Mouse (Mus musculus) olfactory bulb, adult 2 months (tissue): ENCODE measurements around the gene Hs3st3a1.

Source experiments
- CTCF ChIP-seq: fragments of 200-500 bp; IDR thresholded peaks from 2 replicates; pipeline ENCODE4 v1.5.1; 2012; ENCODE audit warnings: low read depth, mild to moderate bottlenecking, low read length, moderate library complexity; ENCODE audit not compliant: insufficient read depth
- POLR2A ChIP-seq: fragments of 200-500 bp; IDR thresholded peaks from 2 replicates; pipeline ENCODE4 v1.6.1; 2012; ENCODE audit warnings: mild to moderate bottlenecking, low read depth, low read length, moderate library complexity; ENCODE audit not compliant: insufficient read depth

- TF ChIP-seq CTCF (no peak), POLR2A (no peak)
Observed at GRCm38 (mm10) chr11:64523993-64524570, 89.0 kb downstream of the Hs3st3a1 start.
